Mouse (Mus musculus) embryonic fibroblast, embryonic 13.5 days (primary cell): ENCODE data around the gene Myo9b.

Experiments
- CTCF ChIP-seq: IDR thresholded peaks from 2 replicates; pipeline ENCODE4 v1.5.1; 2011; ENCODE audit warnings: mild to moderate bottlenecking, control low read depth, low read length, moderate library complexity, borderline replicate concordance; ENCODE audit not compliant: insufficient read depth
- POLR2A ChIP-seq: IDR thresholded peaks from 2 replicates; pipeline ENCODE4 v1.6.1; 2011; ENCODE audit warnings: low read depth, mild to moderate bottlenecking, control low read depth, low read length, moderate library complexity

GRCm38 (mm10) chr8:71400826-71401225, 128.3 kb downstream of the Myo9b start:
- TF ChIP-seq CTCF (no peak), POLR2A (no peak)
